Mouse (Mus musculus) G1E (cell line): ENCODE results near the gene Stat6.

Experiments used
- CTCF ChIP-seq: IDR thresholded peaks from 2 replicates; pipeline ENCODE4 v1.5.1; 2012; ENCODE audit warnings: low read depth, low read length, inconsistent platforms, mixed read lengths
- TAL1 ChIP-seq: conservative IDR thresholded peaks from 2 replicates; pipeline ENCODE4 v1.6.1; 2012; ENCODE audit warnings: low read depth, low read length, inconsistent platforms, mixed read lengths

- no peak for TF ChIP-seq CTCF
- TF ChIP-seq TAL1 = no peak
These were observed 26.5 kb upstream of the Stat6 start for GRCm38 (mm10) chr10:127616261-127616679.
